Mouse (Mus musculus) large intestine, adult 2 months (tissue): ENCODE measurements around the gene F7. TPM values are rescaled to one million over a fixed set of nuclear protein-coding genes. Genes with fewer than 3 reads are reported as not detected.
A peak's percentile ranks its signal among the peaks of the same experiment; 100 is the strongest.

ENCODE experiments used
- DNase-seq: peaks from one replicate; pipeline ENCODE4 v3.0.0-alpha.2; 2012; ENCODE audit warnings: low read depth, low spot score
- WGBS: fragments of 180-500 bp; shearing (Covaris S2); methylation state at CpG from one replicate; pipeline ENCODE4 v1.1.7; 2018; 5-methylcytosine and 5-hydroxymethylcytosine counted together
- polyA plus RNA-seq: library from polyadenylated mRNA; depleted of rRNA; stranded (reverse); fragments of >200 nt; gene quantifications from 2 replicates; pipeline ENCODE4 v1.2.3, GENCODE M21; 2012; rRNA removed

The F7 gene
- polyA plus RNA-seq: 0.12 and 0.23 TPM in 2 replicates

GRCm38 (mm10) chr8:13025487-13026224 is at the start of gene F7:
F7 (plus strand) TSS chr8:13026034.
- DNase-seq: no peak
- 45% methylated on average over 10 of the region's 10 CpGs for WGBS

GRCm38 (mm10) chr8:12976290-12976689 is 49.5 kb upstream of the F7 start:
- DNase-seq: no peak
- WGBS: 82% methylated on average over 11 of the region's 11 CpGs

GRCm38 (mm10) chr8:12976723-12977122 is 49.1 kb upstream of the F7 start:
- WGBS: 60% methylated on average over 5 of the region's 5 CpGs

GRCm38 (mm10) chr8:12977325-12977724 is 48.5 kb upstream of the F7 start:
- DNase-seq: no peak
- WGBS: 80% methylated on average over 12 of the region's 12 CpGs

More at GRCm38 (mm10) chr8:12976723-12977122, 49.1 kb upstream of the F7 start:
- DNase-seq: no peak

- 58% methylated on average over 2 of the region's 2 CpGs for WGBS
- no peak for DNase-seq
Observed at GRCm38 (mm10) chr8:12978308-12978707, 47.5 kb upstream of the F7 start.

GRCm38 (mm10) chr8:12978726-12979125 is 47.1 kb upstream of the F7 start:
- peak; percentile 21 for DNase-seq
- 32% methylated on average over 5 of the region's 5 CpGs for WGBS

- no peak for DNase-seq
- 77% methylated on average over 18 of the region's 18 CpGs for WGBS
Observed at GRCm38 (mm10) chr8:12983681-12984467, 42.0 kb upstream of the F7 start.

- no peak for DNase-seq
- 89% methylated on average over 17 of the region's 17 CpGs for WGBS
Observed at GRCm38 (mm10) chr8:12984601-12985243, 41.1 kb upstream of the F7 start.

- no peak for DNase-seq
- 88% methylated on average over 13 of the region's 13 CpGs for WGBS
Observed at GRCm38 (mm10) chr8:12985259-12985658, 40.6 kb upstream of the F7 start.

GRCm38 (mm10) chr8:12987571-12987970 is 38.3 kb upstream of the F7 start:
- no peak for DNase-seq

GRCm38 (mm10) chr8:12988722-12989430 is 37.0 kb upstream of the F7 start:
- 76% methylated on average over 13 of the region's 13 CpGs for WGBS
- DNase-seq: no peak

More at GRCm38 (mm10) chr8:12987571-12987970, 38.3 kb upstream of the F7 start:
- 88% methylated on average over 8 of the region's 8 CpGs for WGBS

- 72% methylated on average over 10 of the region's 10 CpGs for WGBS
- DNase-seq: no peak
Observed at GRCm38 (mm10) chr8:12991411-12991810, 34.4 kb upstream of the F7 start.

GRCm38 (mm10) chr8:12994468-12994867 is 31.4 kb upstream of the F7 start:
- DNase-seq: no peak
- 85% methylated on average over 5 of the region's 5 CpGs for WGBS

- no peak for DNase-seq
Observed at GRCm38 (mm10) chr8:12995481-12995880, 30.4 kb upstream of the F7 start.

GRCm38 (mm10) chr8:12996831-12997275 is 29.0 kb upstream of the F7 start:
- DNase-seq: no peak
- WGBS: 63% methylated on average over 8 of the region's 8 CpGs

More at GRCm38 (mm10) chr8:12995481-12995880, 30.4 kb upstream of the F7 start:
- WGBS: 57% methylated on average over 5 of the region's 5 CpGs

GRCm38 (mm10) chr8:12998331-12998730 is 27.5 kb upstream of the F7 start:
- WGBS: 74% methylated on average over 8 of the region's 8 CpGs
- no peak for DNase-seq

- 82% methylated on average over 9 of the region's 9 CpGs for WGBS
- DNase-seq: no peak
Observed at GRCm38 (mm10) chr8:12999793-13000192, 26.0 kb upstream of the F7 start.

GRCm38 (mm10) chr8:13007458-13007857 is 18.4 kb upstream of the F7 start:
- WGBS: 77% methylated on average over 4 of the region's 4 CpGs
- DNase-seq: no peak

GRCm38 (mm10) chr8:13010313-13010712 is 15.5 kb upstream of the F7 start:
- 71% methylated on average over 4 of the region's 4 CpGs for WGBS
- DNase-seq: no peak

- 27% methylated on average over 4 of the region's 4 CpGs for WGBS
- DNase-seq: no peak
Observed at GRCm38 (mm10) chr8:13019560-13019959, 6.3 kb upstream of the F7 start.
